Mouse (Mus musculus): ENCODE data around the gene Gpd1.

DNA sequence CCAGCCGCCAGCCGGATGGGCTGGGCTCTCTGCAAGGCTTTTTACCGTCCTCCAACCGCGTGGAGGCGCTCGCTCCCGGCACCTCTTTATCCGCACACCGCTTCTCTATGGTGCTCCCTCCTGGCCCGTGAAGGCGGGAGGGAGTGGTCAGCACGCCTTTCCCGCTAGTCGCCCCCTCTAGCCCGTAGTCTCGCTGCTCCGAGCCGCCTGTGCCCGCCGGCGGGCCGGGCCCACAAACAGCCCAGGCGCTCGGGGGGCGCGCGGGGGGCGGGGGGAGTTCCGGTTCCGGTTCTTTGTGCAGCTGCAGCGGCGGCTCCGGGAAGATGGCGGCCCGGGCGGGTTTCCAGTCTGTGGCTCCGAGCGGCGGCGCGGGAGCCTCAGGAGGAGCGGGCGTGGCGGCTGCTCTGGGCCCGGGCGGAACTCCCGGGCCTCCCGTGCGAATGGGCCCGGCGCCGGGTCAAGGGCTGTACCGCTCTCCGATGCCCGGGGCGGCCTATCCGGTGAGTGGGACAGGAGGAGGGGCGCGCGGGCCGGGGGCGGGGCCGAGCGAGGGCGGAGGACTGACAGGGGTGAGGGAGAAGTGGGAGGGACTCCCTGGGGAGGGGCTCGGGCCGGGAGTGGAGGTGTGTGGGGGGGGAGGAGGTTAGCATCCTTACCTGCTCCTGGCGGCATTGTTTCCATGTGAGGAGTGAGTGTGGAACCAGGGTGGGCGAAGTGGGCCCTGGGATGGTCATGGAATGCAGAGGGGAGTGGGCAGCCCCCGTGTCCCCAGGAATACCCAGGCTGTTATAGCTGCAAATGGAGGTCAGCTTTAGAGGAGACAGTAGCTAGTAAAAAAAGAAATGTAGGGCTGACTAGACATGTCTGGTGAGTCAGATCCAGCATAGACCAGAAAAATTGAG is 15.1 kb upstream of the Gpd1 start, which contains the start of gene Smarcd1:
- TF ChIP-seq CTCF (IDR thresholded peaks at IDR 0.05; ENCODE audit: borderline replicate concordance, insufficient read depth, low read depth, low read length) (peak; percentile 78), POLR2A (IDR thresholded peaks at IDR 0.05; ENCODE audit: borderline replicate concordance, insufficient read depth, low read length) (peak; percentile 47; the same call in 1 of the 2 replicates)
